Mouse (Mus musculus): Measurements from ENCODE around the gene Nectin2.

GRCm38 (mm10) chr7:19713598-19713997 is 36.7 kb downstream of the Nectin2 start:
- no peak for TF ChIP-seq CTCF (IDR thresholded peaks at IDR 0.05; ENCODE audit: low read depth)
- no peak for TF ChIP-seq EP300 (optimal IDR thresholded peaks at IDR 0.05)
